Mouse (Mus musculus): Measurements from ENCODE around the gene Slc2a13.

DNA sequence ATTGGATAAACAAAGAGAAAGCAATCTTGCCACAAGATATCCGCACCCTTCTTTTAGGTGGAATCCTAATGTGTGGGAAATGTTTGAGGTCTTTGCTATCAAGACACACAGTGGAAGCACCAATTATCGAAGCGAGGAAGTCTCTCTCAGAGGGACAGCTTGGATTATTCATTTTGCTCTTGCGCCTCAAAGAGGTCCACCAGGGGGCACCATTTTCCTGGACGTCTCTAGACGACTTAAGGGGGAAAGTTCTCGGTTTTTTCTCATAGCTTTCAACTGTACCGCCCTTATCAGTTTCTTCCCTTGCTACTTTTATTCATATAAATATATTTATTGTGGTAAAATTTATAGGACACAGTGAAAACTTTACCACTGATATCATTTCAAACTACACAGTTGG is 36.7 kb upstream of the Slc2a13 start:
- TF ChIP-seq POLR2A (IDR thresholded peaks at IDR 0.05; ENCODE audit: borderline replicate concordance, insufficient read depth, low read length) (no peak), CTCF (IDR thresholded peaks at IDR 0.05; ENCODE audit: borderline replicate concordance, insufficient read depth, low read depth, low read length) (peak; percentile 69; the same call in 1 of the 2 replicates)

Data from cerebellum, adult 2 months (tissue).